Mouse (Mus musculus): ENCODE measurements around the gene Ptpn13. TPM values are rescaled to one million over a fixed set of nuclear protein-coding genes. Genes with fewer than 3 reads are reported as not detected.

The Ptpn13 gene
- total and polyA plus RNA-seq, 3 experiments = 0.04 TPM; not detected in 2

- H3K27me3 ChIP-seq (replicated peaks) = no peaks in the 10 kb centered on the region
- H3K4me3 ChIP-seq (replicated peaks in 1 of 3; ENCODE audit: low read depth in 2 of 3, low read length in 2 of 3, poor library complexity in 1 of 3) = no peak overlapping the region
- no peak for DNase-seq (ENCODE audit: extremely low read depth)
- no peaks in the 10 kb centered on the region for H3K4me1 ChIP-seq (ENCODE audit: control insufficient read depth in 1 of 2, insufficient read depth in 2 of 2)
- no peak overlapping the region for H3K4me2 ChIP-seq (ENCODE audit: insufficient read depth, low read depth, poor library complexity, severe bottlenecking)
- no peak overlapping the region for H3K27ac ChIP-seq (ENCODE audit: insufficient read depth, low read depth)
- H3K79me2 ChIP-seq (replicated peaks; ENCODE audit: control insufficient read depth, extremely low read depth, insufficient read depth, poor library complexity, severe bottlenecking) = no peaks in the 10 kb centered on the region
- H3K9me3 ChIP-seq (replicated peaks; ENCODE audit: low read length) = peaks cover 3% of the 10 kb centered on the region
- H3K9ac ChIP-seq (ENCODE audit: insufficient read depth, low read depth) = no peak overlapping the region
- no peaks in the 10 kb centered on the region for H3K36me3 ChIP-seq (replicated peaks in 1 of 2; ENCODE audit: control insufficient read depth in 1 of 2, insufficient read depth in 1 of 2, low read length in 1 of 2)
- TF ChIP-seq TCF12 (IDR thresholded peaks at IDR 0.05; ENCODE audit: low read depth, low read length) = no peak
- TF ChIP-seq MAFK (IDR thresholded peaks at IDR 0.05; ENCODE audit: insufficient replicate concordance, low read length) = no peak
- peak; percentile 42 for TF ChIP-seq SMC3 (IDR thresholded peaks at IDR 0.05; ENCODE audit: low read depth, low read length)
- peak in 1 of 2 experiments; percentile 26; a peak in 1 of 4 replicates for TF ChIP-seq CTCF (conservative IDR thresholded peaks at IDR 0.05 in 1 of 2, IDR thresholded peaks at IDR 0.05 in 1 of 2; ENCODE audit: low read depth in 2 of 2, low read length in 2 of 2)
- TF ChIP-seq IRF4 (IDR thresholded peaks at IDR 0.05; ENCODE audit: low read depth, low read length) = no peak
- TF ChIP-seq CHD2 (IDR thresholded peaks at IDR 0.05; ENCODE audit: low read length) = no peak
- dilution Hi-C loops (cut with MboI; ENCODE audit: extremely low pct_ligation_motif_present, extremely low pct_unique_long_range_greater_than_20kb, low sequenced_read_pairs) = no loop called here
- in situ Hi-C loops (cut with MboI; ENCODE audit: low pct_ligation_motif_present, low pct_unique_long_range_greater_than_20kb, low sequenced_read_pairs) = no loop called here
Measured at GRCm38 (mm10) chr5:103380785-103381527, 44.0 kb upstream of the Ptpn13 start.

GRCm38 (mm10) chr5:103382951-103383350 is 42.0 kb upstream of the Ptpn13 start:
- no peak overlapping the region for H3K4me3 ChIP-seq (replicated peaks in 1 of 3; ENCODE audit: low read depth in 2 of 3, low read length in 2 of 3, poor library complexity in 1 of 3)
- no peaks in the 10 kb centered on the region for H3K36me3 ChIP-seq (replicated peaks in 1 of 2; ENCODE audit: control insufficient read depth in 1 of 2, insufficient read depth in 1 of 2, low read length in 1 of 2)
- no peak overlapping the region for H3K4me2 ChIP-seq (ENCODE audit: insufficient read depth, low read depth, poor library complexity, severe bottlenecking)
- no peak overlapping the region for H3K27ac ChIP-seq (ENCODE audit: insufficient read depth, low read depth)
- no peaks in the 10 kb centered on the region for H3K4me1 ChIP-seq (ENCODE audit: control insufficient read depth in 1 of 2, insufficient read depth in 2 of 2)
- H3K9ac ChIP-seq (ENCODE audit: insufficient read depth, low read depth) = no peak overlapping the region
- TF ChIP-seq BHLHE40 (IDR thresholded peaks at IDR 0.05; ENCODE audit: low read depth, low read length) = no peak
- no peak for TF ChIP-seq ZNF384 (IDR thresholded peaks at IDR 0.05; ENCODE audit: low read depth, low read length)
- no peak for TF ChIP-seq JUN (IDR thresholded peaks at IDR 0.05; ENCODE audit: insufficient read depth, low read depth, low read length)
- no peak for TF ChIP-seq CTCF (conservative IDR thresholded peaks at IDR 0.05 in 1 of 2, IDR thresholded peaks at IDR 0.05 in 1 of 2; ENCODE audit: low read depth in 2 of 2, low read length in 2 of 2)
- TF ChIP-seq MAZ (IDR thresholded peaks at IDR 0.05; ENCODE audit: low read depth, low read length) = no peak
- no peak for TF ChIP-seq GABPA (IDR thresholded peaks at IDR 0.05; ENCODE audit: insufficient replicate concordance, low read depth, low read length)
- TF ChIP-seq SMC3 (IDR thresholded peaks at IDR 0.05; ENCODE audit: low read depth, low read length) = no peak
- no peak for TF ChIP-seq RCOR1 (conservative IDR thresholded peaks at IDR 0.05; ENCODE audit: low read depth, low read length)
- no peak for TF ChIP-seq HCFC1 (IDR thresholded peaks at IDR 0.05; ENCODE audit: low read depth, low read length)
- TF ChIP-seq KAT2A (IDR thresholded peaks at IDR 0.05; ENCODE audit: insufficient replicate concordance, low read length) = no peak
- DNase-seq (ENCODE audit: extremely low read depth) = no peak
- H3K27me3 ChIP-seq (replicated peaks) = no peaks in the 10 kb centered on the region
- in situ Hi-C loops (cut with MboI; ENCODE audit: low pct_ligation_motif_present, low pct_unique_long_range_greater_than_20kb, low sequenced_read_pairs) = no loop called here
- no peaks in the 10 kb centered on the region for H3K79me2 ChIP-seq (replicated peaks; ENCODE audit: control insufficient read depth, extremely low read depth, insufficient read depth, poor library complexity, severe bottlenecking)
- H3K9me3 ChIP-seq (replicated peaks; ENCODE audit: low read length) = peaks cover 3% of the 10 kb centered on the region
- dilution Hi-C loops (cut with MboI; ENCODE audit: extremely low pct_ligation_motif_present, extremely low pct_unique_long_range_greater_than_20kb, low sequenced_read_pairs) = no loop called here

Data from CH12.LX (cell line).